Mouse (Mus musculus): ENCODE measurements around the gene Fem1a. TPM values are rescaled to one million over a fixed set of nuclear protein-coding genes. Genes with fewer than 3 reads are reported as not detected.

Gene Fem1a
- polyA plus RNA-seq, 1 experiment from 2014 or later, result 18.0 TPM

DNA sequence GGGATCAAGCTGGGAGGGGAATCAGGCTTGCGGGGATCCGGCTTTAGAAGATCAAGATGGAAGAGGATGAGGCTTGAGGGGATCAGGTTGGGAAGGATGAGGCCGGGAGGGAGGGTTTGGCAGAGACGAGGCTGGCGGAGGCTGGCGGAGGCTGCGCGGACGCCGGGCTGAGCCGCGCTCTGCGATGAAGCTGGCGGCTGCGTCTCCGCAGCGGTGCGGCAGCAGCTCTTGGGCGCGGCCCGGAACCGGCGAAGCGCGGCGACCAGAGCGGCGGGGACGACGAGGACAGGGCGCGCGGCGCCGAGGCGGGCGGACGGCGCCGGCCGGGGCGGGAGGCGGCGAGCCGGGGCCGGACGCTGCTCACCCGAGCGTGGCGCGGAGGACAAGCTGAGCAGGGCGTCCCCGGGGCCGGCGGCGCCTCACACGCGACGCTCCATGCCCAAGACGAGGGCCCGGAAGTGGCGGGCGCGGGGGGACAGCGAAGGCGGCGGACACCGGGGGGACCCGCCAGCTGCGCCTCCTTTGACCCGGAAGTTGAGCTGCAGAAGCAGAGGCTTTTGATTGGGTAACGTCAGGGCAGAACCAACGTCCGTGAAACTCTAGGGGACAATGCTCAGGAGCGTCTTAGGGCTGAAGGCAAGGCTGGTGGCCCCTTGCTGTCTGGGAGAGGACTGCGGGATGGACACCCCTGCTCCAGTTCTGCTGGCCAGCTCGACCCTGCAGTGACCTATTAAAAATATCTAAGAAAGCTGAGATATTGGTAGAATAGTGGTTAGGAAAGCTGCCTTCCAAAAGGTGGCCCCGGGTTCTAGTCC lies 38.0 kb upstream of the Fem1a start, which contains the start of gene Dpp9:
TSS of gene Dpp9 (minus strand) at position 529 of the 815 bp plus-strand sequence.
- peak; percentile 97 for DNase-seq (ENCODE audit: low spot score)
- Histone ChIP-seq H3K4me2 (ENCODE audit: low read length) (peak within 1 kb of the TSS; percentile 89), H3K9me3 (replicated peaks; ENCODE audit: control insufficient read depth, low read length) (no peaks in the 10 kb centered on the region), H3K36me3 (ENCODE audit: control insufficient read depth, insufficient read depth, low read length) (no peaks in the 10 kb centered on the region), H3K4me3 (ENCODE audit: low read depth, low read length) (peak within 1 kb of the TSS; percentile 78), H3K4me1 (ENCODE audit: control insufficient read depth, insufficient read depth, low read length) (peaks cover 19% of the 10 kb centered on the region), H3K27ac (ENCODE audit: low read depth, low read length) (peak within 1 kb of the TSS; percentile 87), H3K27me3 (replicated peaks; ENCODE audit: control insufficient read depth, insufficient read depth, low read length) (no peaks in the 10 kb centered on the region), H3K9ac (ENCODE audit: low read length) (peak within 1 kb of the TSS; percentile 89)
- WGBS, result under 1% methylated on average over 72 of the region's 78 CpGs
- peak; percentile 99 for ATAC-seq

DNA sequence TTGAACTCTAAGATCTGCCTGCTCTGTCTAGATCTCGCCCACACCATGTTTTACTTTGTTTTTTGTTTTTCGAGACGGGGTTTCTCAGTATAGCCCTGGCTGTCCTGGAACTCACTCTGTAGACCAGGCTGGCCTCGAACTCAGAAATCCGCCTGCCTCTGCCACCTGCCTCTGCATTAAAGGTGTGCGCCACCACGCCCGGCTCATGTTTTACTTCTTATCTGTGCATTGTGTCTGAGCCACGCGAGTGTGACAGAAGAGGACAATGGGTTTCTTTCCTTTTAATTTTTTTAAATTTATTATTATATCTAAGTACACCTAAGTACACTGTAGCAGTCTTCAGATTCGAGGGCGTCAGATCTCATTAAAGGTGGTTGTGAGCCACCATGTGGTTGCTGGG lies 37.4 kb upstream of the Fem1a start:
- DNase-seq (ENCODE audit: low spot score) (no peak), ATAC-seq (no peak)
- Histone ChIP-seq H3K9ac (ENCODE audit: low read length) (peak overlapping the region; percentile 89), H3K9me3 (replicated peaks; ENCODE audit: control insufficient read depth, low read length) (no peaks in the 10 kb centered on the region), H3K4me1 (ENCODE audit: control insufficient read depth, insufficient read depth, low read length) (peaks cover 19% of the 10 kb centered on the region), H3K27ac (ENCODE audit: low read depth, low read length) (peak overlapping the region; percentile 87), H3K4me2 (ENCODE audit: low read length) (peak overlapping the region; percentile 89), H3K36me3 (ENCODE audit: control insufficient read depth, insufficient read depth, low read length) (no peaks in the 10 kb centered on the region), H3K27me3 (replicated peaks; ENCODE audit: control insufficient read depth, insufficient read depth, low read length) (no peaks in the 10 kb centered on the region), H3K4me3 (ENCODE audit: low read depth, low read length) (peak overlapping the region; percentile 78)
- WGBS, result 49% methylated on average over 12 of the region's 12 CpGs

DNA sequence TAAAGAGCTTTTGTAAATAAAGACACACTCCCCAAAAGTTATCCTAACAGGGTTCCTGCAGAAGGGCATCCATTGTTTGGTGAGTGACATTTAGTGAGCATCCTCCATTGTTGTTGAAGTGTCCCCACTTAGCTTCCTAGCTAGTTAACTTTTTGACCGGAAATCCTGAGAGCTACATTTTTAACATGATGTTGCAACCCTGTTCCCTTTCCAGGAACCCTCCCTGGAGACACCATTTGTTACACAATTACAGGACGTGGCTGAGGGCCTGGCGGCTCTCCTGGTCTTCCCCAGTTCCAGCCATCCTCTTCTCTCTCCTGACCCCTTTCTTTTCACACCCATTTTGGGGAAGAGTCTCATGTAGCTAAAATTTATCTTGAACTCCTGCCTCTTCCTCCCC lies 36.8 kb upstream of the Fem1a start:
- no peak overlapping the region for H3K4me2 ChIP-seq (ENCODE audit: low read length)

DNA sequence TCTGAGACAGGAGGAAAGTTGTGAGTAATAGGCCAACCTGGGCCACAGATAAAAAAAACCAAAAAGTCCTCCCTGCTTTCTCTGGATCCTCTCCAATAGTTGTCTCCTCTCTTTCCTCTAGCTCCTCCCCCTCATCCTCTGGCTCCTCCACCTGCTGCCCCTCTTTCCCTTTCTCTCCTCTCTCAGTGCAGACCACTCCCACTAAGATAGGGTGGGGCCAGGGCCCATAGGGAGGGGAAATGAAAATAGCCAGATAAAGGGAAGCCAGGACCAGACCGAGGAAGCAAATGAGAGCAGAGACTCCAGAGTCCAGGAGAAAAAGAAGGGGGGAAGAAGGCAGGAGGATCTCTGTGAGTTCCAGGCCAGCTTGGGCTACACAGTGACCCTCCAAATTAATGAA lies 31.7 kb upstream of the Fem1a start:
- Histone ChIP-seq H3K27ac (ENCODE audit: low read depth, low read length) (no peak overlapping the region), H3K4me2 (ENCODE audit: low read length) (no peak overlapping the region), H3K4me1 (ENCODE audit: control insufficient read depth, insufficient read depth, low read length) (no peaks in the 10 kb centered on the region), H3K9me3 (replicated peaks; ENCODE audit: control insufficient read depth, low read length) (no peaks in the 10 kb centered on the region), H3K27me3 (replicated peaks; ENCODE audit: control insufficient read depth, insufficient read depth, low read length) (no peaks in the 10 kb centered on the region), H3K36me3 (ENCODE audit: control insufficient read depth, insufficient read depth, low read length) (no peaks in the 10 kb centered on the region), H3K9ac (ENCODE audit: low read length) (no peak overlapping the region), H3K4me3 (ENCODE audit: low read depth, low read length) (no peak overlapping the region)
- no peak for DNase-seq (ENCODE audit: low spot score)
- ATAC-seq, result no peak
- WGBS, result 67% methylated on average over 1 of the region's 1 CpGs

More for the DNA sequence above, 36.8 kb upstream of the Fem1a start:
- no peaks in the 10 kb centered on the region for H3K36me3 ChIP-seq (ENCODE audit: control insufficient read depth, insufficient read depth, low read length)
- H3K27ac ChIP-seq (ENCODE audit: low read depth, low read length), result no peak overlapping the region
- H3K4me3 ChIP-seq (ENCODE audit: low read depth, low read length), result no peak overlapping the region
- H3K9ac ChIP-seq (ENCODE audit: low read length), result no peak overlapping the region
- H3K4me1 ChIP-seq (ENCODE audit: control insufficient read depth, insufficient read depth, low read length), result peaks cover 19% of the 10 kb centered on the region
- H3K27me3 ChIP-seq (replicated peaks; ENCODE audit: control insufficient read depth, insufficient read depth, low read length), result no peaks in the 10 kb centered on the region
- H3K9me3 ChIP-seq (replicated peaks; ENCODE audit: control insufficient read depth, low read length), result no peaks in the 10 kb centered on the region
- no peak for ATAC-seq
- DNase-seq (ENCODE audit: low spot score), result no peak
- 74% methylated on average over 3 of the region's 3 CpGs for WGBS

DNA sequence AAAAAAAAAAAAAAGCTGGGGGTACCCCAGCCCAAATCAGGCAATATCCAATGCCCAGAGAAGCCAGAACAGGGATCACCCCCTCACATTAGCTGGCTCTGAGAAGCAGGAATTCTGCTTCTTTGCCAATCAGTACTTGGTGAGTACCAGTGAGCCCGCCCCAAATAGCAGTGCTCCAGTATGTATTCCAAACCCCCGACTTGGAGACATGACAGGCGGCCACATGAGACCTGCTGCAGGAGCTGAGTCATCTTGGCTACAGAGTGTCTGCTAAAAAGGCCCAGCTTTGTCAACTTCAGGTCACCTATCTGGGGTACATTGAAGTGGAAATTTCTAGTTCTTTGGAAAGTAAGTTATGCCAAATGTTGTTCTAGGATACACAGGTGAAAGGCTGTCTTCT lies 30.0 kb upstream of the Fem1a start:
- H3K4me1 ChIP-seq (ENCODE audit: control insufficient read depth, insufficient read depth, low read length), result no peaks in the 10 kb centered on the region
- no peaks in the 10 kb centered on the region for H3K27me3 ChIP-seq (replicated peaks; ENCODE audit: control insufficient read depth, insufficient read depth, low read length)
- 78% methylated on average over 3 of the region's 3 CpGs for WGBS
- H3K4me3 ChIP-seq (ENCODE audit: low read depth, low read length), result no peak overlapping the region
- H3K27ac ChIP-seq (ENCODE audit: low read depth, low read length), result no peak overlapping the region
- no peaks in the 10 kb centered on the region for H3K9me3 ChIP-seq (replicated peaks; ENCODE audit: control insufficient read depth, low read length)
- DNase-seq (ENCODE audit: low spot score) (no peak), ATAC-seq (no peak)
- H3K9ac ChIP-seq (ENCODE audit: low read length), result no peak overlapping the region
- no peak overlapping the region for H3K4me2 ChIP-seq (ENCODE audit: low read length)
- no peaks in the 10 kb centered on the region for H3K36me3 ChIP-seq (ENCODE audit: control insufficient read depth, insufficient read depth, low read length)

DNA sequence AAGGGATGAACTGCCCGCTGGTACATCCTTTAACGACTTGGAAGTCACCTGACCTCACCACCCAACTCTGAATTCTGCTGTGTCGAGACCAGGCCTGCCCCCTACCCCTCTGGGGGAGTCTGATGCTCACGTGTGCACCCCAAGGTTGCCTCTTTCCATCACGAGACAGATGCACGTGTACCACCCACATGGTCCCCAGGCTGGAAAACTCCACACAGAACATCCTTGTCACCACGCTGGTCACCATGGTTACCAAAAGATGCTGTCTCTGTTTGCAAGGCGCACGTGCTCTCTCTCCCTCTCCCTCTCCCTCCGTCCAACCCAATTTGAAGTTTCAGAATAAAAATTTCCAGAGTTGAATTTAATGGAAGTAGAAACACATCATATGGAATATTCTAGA lies 26.7 kb upstream of the Fem1a start:
- Histone ChIP-seq H3K9ac (ENCODE audit: low read length) (no peak overlapping the region), H3K4me2 (ENCODE audit: low read length) (no peak overlapping the region), H3K27me3 (replicated peaks; ENCODE audit: control insufficient read depth, insufficient read depth, low read length) (no peaks in the 10 kb centered on the region), H3K27ac (ENCODE audit: low read depth, low read length) (no peak overlapping the region), H3K4me3 (ENCODE audit: low read depth, low read length) (no peak overlapping the region), H3K36me3 (ENCODE audit: control insufficient read depth, insufficient read depth, low read length) (no peaks in the 10 kb centered on the region), H3K9me3 (replicated peaks; ENCODE audit: control insufficient read depth, low read length) (no peaks in the 10 kb centered on the region), H3K4me1 (ENCODE audit: control insufficient read depth, insufficient read depth, low read length) (peaks cover 9% of the 10 kb centered on the region)
- 61% methylated on average over 10 of the region's 10 CpGs for WGBS
- DNase-seq (ENCODE audit: low spot score), result peak; percentile 7
- no peak for ATAC-seq

DNA sequence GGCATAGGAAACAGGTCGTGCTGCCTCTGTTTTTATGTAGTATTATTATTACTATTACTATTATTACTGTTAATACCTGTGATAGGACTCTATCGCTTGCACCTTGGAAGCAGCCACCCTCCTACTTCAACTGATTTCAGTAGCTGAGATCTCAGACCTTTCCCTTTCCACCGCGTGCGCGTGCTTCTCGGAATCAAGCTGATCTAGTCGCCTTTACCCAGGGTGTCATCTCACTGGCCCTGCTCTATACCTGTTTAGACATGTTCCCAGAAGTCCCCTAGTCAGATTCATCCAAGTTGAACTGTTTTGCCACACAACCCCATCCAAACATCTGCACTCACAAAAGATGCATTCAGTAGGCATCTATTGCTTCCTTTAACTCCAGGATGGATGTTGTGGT lies 23.2 kb upstream of the Fem1a start:
- ATAC-seq, result peak; percentile 21; the same call in 1 of the 2 replicates
- no peak overlapping the region for H3K4me3 ChIP-seq (ENCODE audit: low read depth, low read length)
- 54% methylated on average over 8 of the region's 8 CpGs for WGBS

DNA sequence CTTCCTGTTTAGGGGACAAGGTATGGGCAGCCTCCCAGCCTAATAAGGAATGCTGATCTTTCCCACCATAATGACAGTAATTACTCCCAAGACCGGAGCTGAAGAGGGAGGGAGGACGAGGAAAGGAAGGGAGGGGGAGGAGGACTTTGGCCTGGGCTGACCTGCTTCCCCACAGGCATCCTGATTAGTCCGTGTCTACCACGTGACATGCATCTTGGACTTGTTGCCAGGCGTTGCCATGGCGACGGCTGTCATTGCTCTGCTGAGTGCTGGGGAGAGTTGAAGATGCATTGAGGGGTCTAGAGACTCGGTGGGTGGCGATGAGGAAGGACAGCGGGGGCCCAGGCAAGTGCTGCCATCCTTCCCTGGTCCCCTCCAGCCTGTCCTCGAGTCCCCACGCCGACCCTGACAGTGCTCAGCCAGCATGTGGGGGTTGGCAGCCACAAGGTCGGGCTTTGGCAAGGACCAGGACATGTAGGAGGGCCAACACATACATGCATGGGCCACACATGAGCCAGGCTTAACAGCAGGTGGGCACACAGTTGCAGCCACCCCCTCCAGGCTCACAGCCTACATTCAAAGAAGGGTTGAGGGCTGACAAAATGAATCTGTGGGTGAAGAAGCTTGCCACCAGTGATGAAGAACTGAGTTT lies 22.7 kb upstream of the Fem1a start:
- peaks cover 9% of the 10 kb centered on the region for H3K4me1 ChIP-seq (ENCODE audit: control insufficient read depth, insufficient read depth, low read length)
- 2% methylated on average over 14 of the region's 14 CpGs for WGBS
- no peaks in the 10 kb centered on the region for H3K27me3 ChIP-seq (replicated peaks; ENCODE audit: control insufficient read depth, insufficient read depth, low read length)
- no peaks in the 10 kb centered on the region for H3K9me3 ChIP-seq (replicated peaks; ENCODE audit: control insufficient read depth, low read length)
- H3K4me3 ChIP-seq (ENCODE audit: low read depth, low read length), result no peak overlapping the region
- DNase-seq (ENCODE audit: low spot score) (peak; percentile 93), ATAC-seq (peak; percentile 97)
- no peak overlapping the region for H3K9ac ChIP-seq (ENCODE audit: low read length)
- H3K4me2 ChIP-seq (ENCODE audit: low read length), result peak overlapping the region; percentile 38
- no peaks in the 10 kb centered on the region for H3K36me3 ChIP-seq (ENCODE audit: control insufficient read depth, insufficient read depth, low read length)
- H3K27ac ChIP-seq (ENCODE audit: low read depth, low read length), result 0 out of 2 replicates have a peak overlapping the region, but pooled peaks have one; percentile 39

More for the DNA sequence above, 23.2 kb upstream of the Fem1a start:
- Histone ChIP-seq H3K9ac (ENCODE audit: low read length) (no peak overlapping the region), H3K9me3 (replicated peaks; ENCODE audit: control insufficient read depth, low read length) (no peaks in the 10 kb centered on the region), H3K4me1 (ENCODE audit: control insufficient read depth, insufficient read depth, low read length) (peaks cover 9% of the 10 kb centered on the region), H3K36me3 (ENCODE audit: control insufficient read depth, insufficient read depth, low read length) (no peaks in the 10 kb centered on the region), H3K4me2 (ENCODE audit: low read length) (peak overlapping the region; percentile 38; the same call in 1 of the 2 replicates), H3K27me3 (replicated peaks; ENCODE audit: control insufficient read depth, insufficient read depth, low read length) (no peaks in the 10 kb centered on the region), H3K27ac (ENCODE audit: low read depth, low read length) (peak overlapping the region; percentile 52; the same call in 1 of the 2 replicates)
- no peak for DNase-seq (ENCODE audit: low spot score)

All from forebrain, embryonic 14.5 days (tissue).